Mouse (Mus musculus): Measurements from ENCODE around the gene Poll. TPM values are rescaled to one million over a fixed set of nuclear protein-coding genes. Genes with fewer than 3 reads are reported as not detected.

The Poll gene
- polyA plus RNA-seq, 1 experiment from 2014 or later, result 14.3 TPM

DNA sequence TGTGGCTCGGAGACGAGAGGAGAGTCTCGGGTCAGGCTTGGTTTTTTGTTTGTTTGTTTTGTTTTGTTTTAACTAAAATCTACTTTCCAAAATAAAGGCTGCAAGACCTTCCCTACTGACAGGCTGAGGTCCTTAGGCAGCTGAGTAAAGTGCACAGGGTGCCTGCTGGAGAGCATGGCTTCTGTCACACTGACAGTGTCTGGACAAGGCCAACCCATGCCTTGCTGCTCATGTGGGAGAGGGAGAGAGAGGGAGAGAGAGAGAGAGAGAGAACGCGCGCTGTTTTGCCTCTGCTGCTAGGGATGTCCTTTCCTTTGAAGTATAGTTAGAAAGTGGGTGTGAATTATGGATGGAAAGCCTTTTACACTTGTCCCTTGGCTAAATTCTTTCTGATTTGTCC, 28.8 kb downstream of the Poll start:
- 72% methylated on average over 6 of the region's 6 CpGs for WGBS
- Histone ChIP-seq H3K4me3 (ENCODE audit: low read depth, low read length) (no peak overlapping the region), H3K9ac (ENCODE audit: low read length) (no peak overlapping the region), H3K4me2 (no peak overlapping the region), H3K36me3 (ENCODE audit: control insufficient read depth, insufficient read depth, low read length) (peaks cover 5% of the 10 kb centered on the region; the same call in 1 of the 2 replicates), H3K27ac (ENCODE audit: low read depth, low read length) (no peak overlapping the region), H3K4me1 (ENCODE audit: control insufficient read depth, insufficient read depth, low read length) (no peaks in the 10 kb centered on the region), H3K27me3 (ENCODE audit: control insufficient read depth, insufficient read depth, low read length) (no peaks in the 10 kb centered on the region; the same call in none of the 2 replicates), H3K9me3 (ENCODE audit: control insufficient read depth, low read length) (no peaks in the 10 kb centered on the region)
- ATAC-seq (ENCODE audit: low FRiP score), result no peak
- no peak for DNase-seq (ENCODE audit: low spot score, missing footprints)

DNA sequence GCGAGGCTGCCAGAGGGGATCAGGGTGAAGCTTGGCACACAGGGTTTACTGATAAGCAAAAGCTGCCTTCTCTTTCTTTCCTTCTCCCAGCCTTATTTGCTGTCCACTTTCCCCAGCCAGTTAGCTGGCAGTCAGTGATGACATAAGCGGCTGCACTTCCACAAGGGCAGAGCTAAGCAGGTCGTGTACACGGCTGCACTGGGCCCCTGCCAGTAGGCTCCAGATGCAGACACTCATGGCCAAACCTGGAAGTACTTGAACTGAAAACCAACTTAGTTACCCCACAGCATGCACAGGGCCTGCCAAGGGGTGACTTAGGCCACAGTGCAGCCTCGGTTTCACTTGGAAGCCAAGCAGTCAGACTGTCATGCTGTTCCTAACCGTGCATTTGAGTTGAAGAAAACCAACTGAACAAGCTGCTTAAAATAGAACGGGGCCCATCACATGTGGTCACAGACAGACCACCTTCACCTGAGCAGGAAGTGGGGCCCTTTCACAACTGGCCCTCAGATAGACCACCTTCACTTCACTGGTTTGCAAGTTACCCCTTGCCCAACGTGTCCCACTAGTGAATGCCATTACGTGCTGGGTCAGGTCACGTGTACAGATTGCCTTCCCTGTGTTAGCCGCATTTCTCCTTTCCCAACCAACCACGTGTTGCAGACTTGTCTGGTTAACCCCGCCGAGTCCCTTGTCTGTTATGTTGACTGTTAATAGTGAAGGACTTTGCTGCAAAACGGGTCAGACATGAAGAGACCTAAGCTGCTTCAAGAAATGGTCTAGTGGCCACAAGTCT, 29.9 kb downstream of the Poll start:
- H3K9ac ChIP-seq (ENCODE audit: low read length), result no peak overlapping the region
- no peak overlapping the region for H3K27ac ChIP-seq (ENCODE audit: low read depth, low read length)
- DNase-seq (ENCODE audit: low spot score, missing footprints) (no peak), ATAC-seq (ENCODE audit: low FRiP score) (no peak)
- no peaks in the 10 kb centered on the region for H3K4me1 ChIP-seq (ENCODE audit: control insufficient read depth, insufficient read depth, low read length)
- H3K4me2 ChIP-seq, result no peak overlapping the region
- no peaks in the 10 kb centered on the region; the same call in 1 of the 2 replicates for H3K27me3 ChIP-seq (ENCODE audit: control insufficient read depth, insufficient read depth, low read length)
- WGBS, result 89% methylated on average over 15 of the region's 15 CpGs
- peaks cover 5% of the 10 kb centered on the region; the same call in 1 of the 2 replicates for H3K36me3 ChIP-seq (ENCODE audit: control insufficient read depth, insufficient read depth, low read length)
- H3K4me3 ChIP-seq (ENCODE audit: low read depth, low read length), result no peak overlapping the region
- H3K9me3 ChIP-seq (ENCODE audit: control insufficient read depth, low read length), result no peaks in the 10 kb centered on the region

DNA sequence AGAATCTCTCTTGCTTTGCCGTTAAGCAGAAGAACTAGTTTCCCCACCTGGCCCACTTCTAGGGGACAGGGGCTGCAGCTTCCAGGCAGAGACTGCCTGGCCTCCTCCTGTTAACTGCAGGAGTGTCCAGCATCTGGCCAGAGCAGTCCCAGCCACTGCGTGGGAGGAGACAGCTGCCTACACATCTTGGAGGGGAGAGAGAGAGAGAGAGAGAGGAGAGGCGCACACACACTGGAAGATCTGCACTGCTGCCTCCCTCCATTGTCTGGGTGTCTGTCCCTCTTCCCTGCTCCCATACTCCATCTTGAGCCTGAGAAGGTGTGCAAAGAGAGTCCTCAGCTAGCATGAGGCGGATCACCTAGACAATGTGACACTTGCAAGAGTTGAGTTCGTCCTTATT, 31.0 kb downstream of the Poll start:
- Histone ChIP-seq H3K4me2 (no peak overlapping the region), H3K9ac (ENCODE audit: low read length) (no peak overlapping the region), H3K9me3 (ENCODE audit: control insufficient read depth, low read length) (no peaks in the 10 kb centered on the region), H3K27me3 (ENCODE audit: control insufficient read depth, insufficient read depth, low read length) (no peaks in the 10 kb centered on the region; the same call in 1 of the 2 replicates), H3K4me1 (ENCODE audit: control insufficient read depth, insufficient read depth, low read length) (no peaks in the 10 kb centered on the region), H3K36me3 (ENCODE audit: control insufficient read depth, insufficient read depth, low read length) (peaks cover 5% of the 10 kb centered on the region; the same call in 1 of the 2 replicates), H3K27ac (ENCODE audit: low read depth, low read length) (no peak overlapping the region), H3K4me3 (ENCODE audit: low read depth, low read length) (no peak overlapping the region)
- DNase-seq (ENCODE audit: low spot score, missing footprints) (no peak), ATAC-seq (ENCODE audit: low FRiP score) (no peak)
- WGBS, result 83% methylated on average over 5 of the region's 5 CpGs

DNA sequence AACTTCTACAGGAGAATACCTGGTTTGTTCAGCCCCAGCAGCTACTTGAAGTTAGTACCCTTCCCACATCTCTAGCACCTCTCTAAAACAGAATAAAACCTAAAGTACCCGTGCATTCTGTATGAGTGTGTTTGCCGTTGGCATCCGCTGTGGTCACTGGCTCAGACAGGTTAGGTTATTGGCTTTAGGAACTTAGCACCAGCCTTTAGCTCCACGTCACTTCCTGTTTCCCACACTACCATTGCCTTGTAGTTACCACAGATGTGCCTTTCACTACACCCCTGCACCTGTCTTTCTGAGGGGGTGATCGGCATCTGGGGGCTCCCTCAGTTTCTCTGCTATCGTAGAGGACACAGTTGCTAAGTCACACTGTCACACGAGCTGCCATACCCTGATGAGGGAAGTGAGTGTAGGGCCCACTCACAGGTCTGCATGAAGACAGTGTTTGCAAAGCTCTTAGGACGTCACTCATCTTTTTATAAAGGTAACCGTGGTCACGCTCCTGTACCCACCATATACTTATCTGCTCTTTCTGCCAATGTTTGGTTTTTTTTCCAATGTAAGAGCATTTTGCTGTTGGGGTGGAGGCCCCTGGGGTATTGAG, 32.3 kb downstream of the Poll start:
- Histone ChIP-seq H3K4me1 (ENCODE audit: control insufficient read depth, insufficient read depth, low read length) (no peaks in the 10 kb centered on the region), H3K36me3 (ENCODE audit: control insufficient read depth, insufficient read depth, low read length) (peaks cover 5% of the 10 kb centered on the region; the same call in 1 of the 2 replicates), H3K9ac (ENCODE audit: low read length) (no peak overlapping the region), H3K9me3 (ENCODE audit: control insufficient read depth, low read length) (no peaks in the 10 kb centered on the region), H3K4me2 (no peak overlapping the region), H3K4me3 (ENCODE audit: low read depth, low read length) (no peak overlapping the region), H3K27me3 (ENCODE audit: control insufficient read depth, insufficient read depth, low read length) (no peaks in the 10 kb centered on the region), H3K27ac (ENCODE audit: low read depth, low read length) (no peak overlapping the region)
- no peak for DNase-seq (ENCODE audit: low spot score, missing footprints)
- no peak for ATAC-seq (ENCODE audit: low FRiP score)
- 96% methylated on average over 10 of the region's 10 CpGs for WGBS

DNA sequence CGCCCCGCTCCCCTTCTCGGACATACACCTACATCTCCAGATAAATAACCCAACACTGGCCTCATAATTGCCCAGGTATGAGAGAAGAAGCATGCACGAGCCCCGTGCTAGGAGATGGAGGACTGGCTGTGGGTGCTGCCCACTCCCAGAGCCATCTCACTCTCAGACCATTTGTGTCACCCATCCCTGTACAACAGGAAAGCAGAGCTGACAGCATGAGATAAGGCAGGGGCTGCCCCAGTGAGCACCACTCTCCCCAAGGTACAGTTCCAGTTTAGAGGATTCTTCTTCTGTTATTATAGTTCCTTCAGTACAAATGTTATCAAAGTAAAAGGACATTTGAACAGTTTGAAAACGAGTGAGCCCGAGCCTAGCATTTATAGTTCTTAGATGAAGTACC, 32.9 kb downstream of the Poll start:
- H3K4me3 ChIP-seq (ENCODE audit: low read depth, low read length), result no peak overlapping the region
- H3K9me3 ChIP-seq (ENCODE audit: control insufficient read depth, low read length), result no peaks in the 10 kb centered on the region
- no peaks in the 10 kb centered on the region for H3K27me3 ChIP-seq (ENCODE audit: control insufficient read depth, insufficient read depth, low read length)
- ATAC-seq (ENCODE audit: low FRiP score), result no peak
- H3K27ac ChIP-seq (ENCODE audit: low read depth, low read length), result no peak overlapping the region
- H3K36me3 ChIP-seq (ENCODE audit: control insufficient read depth, insufficient read depth, low read length), result peaks cover 5% of the 10 kb centered on the region; the same call in 1 of the 2 replicates
- no peak for DNase-seq (ENCODE audit: low spot score, missing footprints)
- H3K9ac ChIP-seq (ENCODE audit: low read length), result no peak overlapping the region
- H3K4me2 ChIP-seq, result no peak overlapping the region
- WGBS, result 94% methylated on average over 7 of the region's 7 CpGs
- H3K4me1 ChIP-seq (ENCODE audit: control insufficient read depth, insufficient read depth, low read length), result no peaks in the 10 kb centered on the region

DNA sequence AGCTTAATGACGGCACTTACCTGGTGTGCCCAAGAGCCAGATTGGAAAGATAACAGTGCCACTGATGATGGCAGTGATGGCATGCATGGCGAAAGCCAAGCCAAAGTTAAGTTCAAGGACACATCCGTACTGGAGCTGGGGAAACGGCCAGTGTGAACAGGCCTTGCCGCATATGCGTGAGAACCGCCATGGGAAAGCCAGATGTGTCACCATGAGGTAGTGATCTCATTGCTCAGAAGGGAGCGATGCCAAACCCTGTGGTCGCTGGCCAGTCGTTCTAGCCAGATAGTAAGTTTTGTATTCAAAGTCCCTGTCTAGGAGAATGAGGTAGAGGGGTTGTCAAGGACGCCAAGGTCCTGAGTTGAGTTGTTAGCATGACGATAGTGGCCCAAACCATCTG, 44.1 kb downstream of the Poll start:
- Histone ChIP-seq H3K27me3 (ENCODE audit: control insufficient read depth, insufficient read depth, low read length) (no peaks in the 10 kb centered on the region), H3K4me1 (ENCODE audit: control insufficient read depth, insufficient read depth, low read length) (no peaks in the 10 kb centered on the region), H3K4me3 (ENCODE audit: low read depth, low read length) (no peak overlapping the region), H3K4me2 (no peak overlapping the region), H3K9ac (ENCODE audit: low read length) (no peak overlapping the region), H3K9me3 (ENCODE audit: control insufficient read depth, low read length) (no peaks in the 10 kb centered on the region), H3K27ac (ENCODE audit: low read depth, low read length) (no peak overlapping the region), H3K36me3 (ENCODE audit: control insufficient read depth, insufficient read depth, low read length) (0 out of 2 replicates have a peak, but pooled peaks cover 2% of the 10 kb centered on the region)
- 94% methylated on average over 12 of the region's 12 CpGs for WGBS
- no peak for DNase-seq (ENCODE audit: low spot score, missing footprints)
- no peak for ATAC-seq (ENCODE audit: low FRiP score)

DNA sequence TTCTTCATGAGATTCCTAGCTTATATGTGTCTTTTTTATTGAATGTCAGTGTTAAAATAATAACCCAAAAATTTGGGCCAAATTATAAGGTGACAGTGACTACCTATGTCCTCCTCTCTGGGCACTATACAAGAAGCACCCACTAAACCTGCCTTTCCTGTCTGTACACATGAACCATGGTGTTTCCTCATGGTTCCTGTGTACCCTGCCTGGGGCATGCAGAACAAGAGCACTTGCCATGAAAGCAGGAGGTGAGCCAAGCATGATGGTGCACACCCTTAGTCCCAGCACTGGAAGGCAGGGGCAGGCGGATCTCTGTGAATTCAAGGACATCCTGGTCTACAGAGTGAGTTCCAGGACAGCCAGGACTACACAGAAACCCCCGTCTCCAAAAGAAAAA, 45.0 kb downstream of the Poll start:
- Histone ChIP-seq H3K9ac (ENCODE audit: low read length) (no peak overlapping the region), H3K4me1 (ENCODE audit: control insufficient read depth, insufficient read depth, low read length) (no peaks in the 10 kb centered on the region), H3K4me3 (ENCODE audit: low read depth, low read length) (no peak overlapping the region), H3K36me3 (ENCODE audit: control insufficient read depth, insufficient read depth, low read length) (0 out of 2 replicates have a peak, but pooled peaks cover 2% of the 10 kb centered on the region), H3K27ac (ENCODE audit: low read depth, low read length) (no peak overlapping the region), H3K9me3 (ENCODE audit: control insufficient read depth, low read length) (no peaks in the 10 kb centered on the region), H3K27me3 (ENCODE audit: control insufficient read depth, insufficient read depth, low read length) (no peaks in the 10 kb centered on the region), H3K4me2 (no peak overlapping the region)
- 90% methylated on average over 2 of the region's 2 CpGs for WGBS
- DNase-seq (ENCODE audit: low spot score, missing footprints), result no peak
- no peak for ATAC-seq (ENCODE audit: low FRiP score)

DNA sequence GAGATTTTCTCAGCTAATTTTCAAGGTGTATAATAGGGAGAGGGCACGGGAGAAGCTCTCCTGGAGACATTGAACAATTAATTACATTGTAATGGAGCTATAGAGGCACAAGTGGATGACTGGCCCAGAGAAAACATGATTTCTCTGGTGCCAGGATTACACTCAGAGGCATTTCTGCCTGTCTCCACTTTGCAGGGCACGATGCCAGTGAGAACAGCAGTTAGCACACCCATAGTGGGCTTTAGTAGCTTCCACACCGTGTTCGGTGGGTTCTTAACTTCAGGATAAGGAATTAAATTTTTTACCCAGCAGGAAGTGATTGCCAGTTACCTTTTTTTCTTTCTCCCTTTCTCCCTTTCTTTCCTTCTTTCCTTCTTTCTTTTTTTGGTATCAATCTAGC, 48.9 kb downstream of the Poll start:
- no peaks in the 10 kb centered on the region for H3K4me1 ChIP-seq (ENCODE audit: control insufficient read depth, insufficient read depth, low read length)
- H3K4me3 ChIP-seq (ENCODE audit: low read depth, low read length), result no peak overlapping the region
- 79% methylated on average over 4 of the region's 4 CpGs for whole genome bisulfite sequencing
- H3K27me3 ChIP-seq (ENCODE audit: control insufficient read depth, insufficient read depth, low read length), result no peaks in the 10 kb centered on the region
- no peak overlapping the region for H3K9ac ChIP-seq (ENCODE audit: low read length)
- ATAC-seq (ENCODE audit: low FRiP score) (no peak), DNase-seq (ENCODE audit: low spot score, missing footprints) (no peak)
- H3K27ac ChIP-seq (ENCODE audit: low read depth, low read length), result no peak overlapping the region
- H3K36me3 ChIP-seq (ENCODE audit: control insufficient read depth, insufficient read depth, low read length), result 0 out of 2 replicates have a peak, but pooled peaks cover 2% of the 10 kb centered on the region
- H3K4me2 ChIP-seq, result no peak overlapping the region
- no peaks in the 10 kb centered on the region for H3K9me3 ChIP-seq (ENCODE audit: control insufficient read depth, low read length)

DNA sequence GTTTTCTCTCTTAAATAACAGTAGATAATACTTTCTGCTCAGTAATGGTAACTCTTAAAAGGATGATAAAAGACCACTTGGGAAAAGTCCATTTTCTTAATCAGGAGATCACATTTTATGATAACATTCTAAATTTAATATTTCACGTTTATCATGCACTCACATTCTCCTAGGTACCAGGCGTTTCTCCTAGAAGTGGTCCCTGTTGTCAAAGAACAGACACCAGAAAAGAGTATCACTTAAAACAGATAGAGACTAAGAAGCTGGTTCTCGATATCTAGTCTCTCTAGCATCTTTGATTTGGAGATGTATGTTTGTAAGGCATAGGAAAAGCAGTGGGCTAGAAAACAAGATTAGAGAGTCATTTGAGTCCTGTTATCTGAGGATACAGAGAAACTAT, 49.7 kb downstream of the Poll start:
- H3K4me2 ChIP-seq, result no peak overlapping the region
- WGBS, result 78% methylated on average over 3 of the region's 3 CpGs
- H3K9ac ChIP-seq (ENCODE audit: low read length), result no peak overlapping the region
- no peak overlapping the region for H3K27ac ChIP-seq (ENCODE audit: low read depth, low read length)
- 0 out of 2 replicates have a peak, but pooled peaks cover 2% of the 10 kb centered on the region for H3K36me3 ChIP-seq (ENCODE audit: control insufficient read depth, insufficient read depth, low read length)
- ATAC-seq (ENCODE audit: low FRiP score) (no peak), DNase-seq (ENCODE audit: low spot score, missing footprints) (no peak)
- no peaks in the 10 kb centered on the region for H3K4me1 ChIP-seq (ENCODE audit: control insufficient read depth, insufficient read depth, low read length)
- no peaks in the 10 kb centered on the region for H3K9me3 ChIP-seq (ENCODE audit: control insufficient read depth, low read length)
- no peak overlapping the region for H3K4me3 ChIP-seq (ENCODE audit: low read depth, low read length)
- H3K27me3 ChIP-seq (ENCODE audit: control insufficient read depth, insufficient read depth, low read length), result no peaks in the 10 kb centered on the region

All from midbrain, embryonic 11.5 days (tissue).